21 mouse cellular contexts compared by ENCODE assay signal in the genomic region with DNA sequence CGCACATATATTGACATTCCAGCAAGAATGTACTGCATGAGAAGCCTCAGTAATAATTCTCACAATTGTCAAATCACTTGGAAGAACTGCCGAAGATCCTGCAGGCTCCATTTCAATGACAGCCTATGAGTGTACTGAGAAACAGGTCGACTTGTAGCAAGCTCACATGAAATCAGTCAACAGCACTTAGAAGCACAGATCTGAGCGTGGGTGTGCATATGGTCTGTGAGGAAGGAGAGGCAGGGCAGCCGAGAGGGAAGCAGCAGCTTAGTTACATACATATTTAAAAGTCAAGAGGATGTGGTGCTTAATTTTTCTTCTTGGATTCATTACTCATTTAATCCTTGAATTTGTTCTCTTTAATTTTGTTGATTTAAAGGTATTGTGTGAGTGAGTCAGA.
DNase-seq lines count a peak whose midpoint lies in the region; ATAC-seq and TF ChIP-seq lines count a peak whose summit lies in the region.
"Had no signal": no experiment of that assay in that cellular context is flagged by ENCODE, and none has a peak within 500 bp of the region (broad histone marks: within the 10 kb centered on the region; RNA-seq: fewer than 3 reads in every experiment).

No protein-coding gene starts in this region.

- no peak overlapping the region for H3K9ac ChIP-seq in midbrain, embryonic 12.5 days (replicated peaks)
- no peak overlapping the region for H3K9ac ChIP-seq in midbrain, postnatal 0 days (replicated peaks; ENCODE audit: low read length, poor library complexity, severe bottlenecking)
- H3K9ac ChIP-seq: heart, embryonic 13.5 days; neural tube, embryonic 13.5 days had no signal

- H3K27me3 ChIP-seq in midbrain, embryonic 12.5 days = no peaks in the 10 kb centered on the region
- H3K27me3 ChIP-seq in midbrain, postnatal 0 days (ENCODE audit: insufficient read depth, low read length) = no peaks in the 10 kb centered on the region
- H3K27me3 ChIP-seq: heart, embryonic 13.5 days; neural tube, embryonic 13.5 days; Patski had no signal

- ATAC-seq in midbrain, embryonic 12.5 days (ENCODE audit: low FRiP score, low read depth) = peak; percentile 49; the same call in 1 of the 2 replicates
- ATAC-seq in midbrain, postnatal 0 days (ENCODE audit: low FRiP score) = no peak
- ATAC-seq: activated CD4-positive, CD25-positive, alpha-beta regulatory T cell, adult 4 months; Patski had no signal

- H3K4me3 ChIP-seq in midbrain, embryonic 12.5 days = no peak overlapping the region
- H3K4me3 ChIP-seq in midbrain, postnatal 0 days (ENCODE audit: low read depth, low read length) = no peak overlapping the region
- H3K4me3 ChIP-seq: heart, embryonic 13.5 days; hindbrain, embryonic 10.5 days; neural tube, embryonic 13.5 days had no signal

- no peaks in the 10 kb centered on the region for H3K36me3 ChIP-seq in midbrain, embryonic 12.5 days
- H3K36me3 ChIP-seq in midbrain, postnatal 0 days (ENCODE audit: insufficient read depth, low read length) = no peaks in the 10 kb centered on the region
- H3K36me3 ChIP-seq: heart, embryonic 13.5 days; hindbrain, embryonic 10.5 days; neural tube, embryonic 13.5 days had no signal

- 60% methylated on average over 5 of the region's 5 CpGs for WGBS in midbrain, embryonic 12.5 days
- WGBS in midbrain, postnatal 0 days = 45% methylated on average over 5 of the region's 5 CpGs

- TF ChIP-seq POLR2A in brain, embryonic 14.5 days (IDR thresholded peaks at IDR 0.05; ENCODE audit: borderline replicate concordance, extremely low read depth, insufficient read depth, insufficient read length, poor library complexity, severe bottlenecking) = no peak

- no peaks in the 10 kb centered on the region for H3K9me3 ChIP-seq in midbrain, embryonic 12.5 days
- H3K9me3 ChIP-seq in midbrain, postnatal 0 days (ENCODE audit: low read length) = no peaks in the 10 kb centered on the region
- H3K9me3 ChIP-seq: heart, embryonic 13.5 days; hindbrain, embryonic 10.5 days; neural tube, embryonic 13.5 days had no signal

- H3K4me2 ChIP-seq in midbrain, embryonic 12.5 days (replicated peaks) = no peak overlapping the region
- H3K4me2 ChIP-seq in midbrain, postnatal 0 days (ENCODE audit: low read depth, low read length, poor library complexity, severe bottlenecking) = no peak overlapping the region
- H3K4me2 ChIP-seq: heart, embryonic 13.5 days; neural tube, embryonic 13.5 days had no signal

- no peak for TF ChIP-seq CTCF in midbrain, postnatal 0 days (IDR thresholded peaks at IDR 0.05)
- TF ChIP-seq CTCF in brain, embryonic 14.5 days (IDR thresholded peaks at IDR 0.05; ENCODE audit: borderline replicate concordance, extremely low read depth, insufficient read depth, insufficient read length) = no peak

- DNase-seq in midbrain, postnatal 0 days (ENCODE audit: low spot score) = no peak
- peak; percentile 52 for DNase-seq in brain, embryonic 14.5 days (ENCODE audit: low read depth)
- peak; percentile 30 to 42 for DNase-seq in frontal cortex, postnatal 36 days (ENCODE audit: low spot score in 2 of 2)
- DNase-seq in left cerebral cortex, adult 18-20 months (ENCODE audit: low spot score in 2 of 2) = peak; percentile 5 to 22
- no peak for DNase-seq in neural tube, embryonic 10.5 days (ENCODE audit: extremely low spot score, low spot score)
- DNase-seq in testis, postnatal 10 days (ENCODE audit: low spot score) = no peak
- no peak for DNase-seq in urinary bladder, postnatal 10 days (ENCODE audit: low spot score)
- DNase-seq: adrenal gland, postnatal 36 days; cerebellum, adult 9-10 months; heart, adult 11 months; kidney, adult 8-10 months; kidney, postnatal 36 days; lung, adult 18-20 months; lung, postnatal 4 days; thymus, postnatal 25 days had no signal

- no peaks in the 10 kb centered on the region for H3K4me1 ChIP-seq in midbrain, embryonic 12.5 days
- no peaks in the 10 kb centered on the region for H3K4me1 ChIP-seq in midbrain, postnatal 0 days (ENCODE audit: insufficient read depth, low read length)
- H3K4me1 ChIP-seq: heart, embryonic 13.5 days; hindbrain, embryonic 10.5 days; neural tube, embryonic 13.5 days had no signal

- H3K27ac ChIP-seq in midbrain, embryonic 12.5 days (replicated peaks) = no peak overlapping the region
- H3K27ac ChIP-seq in midbrain, postnatal 0 days (ENCODE audit: low read depth, low read length) = no peak overlapping the region
- H3K27ac ChIP-seq: heart, embryonic 13.5 days; hindbrain, embryonic 10.5 days; neural tube, embryonic 13.5 days had no signal

Comparison
In these comparisons a context has a peak if more than half of its experiments do, and no peak if none do; other contexts are left out.
1. DNase-seq: peak in brain, embryonic 14.5 days (single experiment), frontal cortex, postnatal 36 days (2 of 2) and left cerebral cortex, adult 18-20 months (2 of 2); none in midbrain, postnatal 0 days (single experiment), neural tube, embryonic 10.5 days (single experiment), testis, postnatal 10 days (single experiment) and urinary bladder, postnatal 10 days (single experiment).